Mouse (Mus musculus): ENCODE data around the gene Map3k21.

GRCm38 (mm10) chr8:125956796-125957195 lies 46.5 kb downstream of the Map3k21 start:
- TF ChIP-seq CTCF (IDR thresholded peaks at IDR 0.05; ENCODE audit: low read depth) (no peak), EP300 (IDR thresholded peaks at IDR 0.05; ENCODE audit: low read depth) (no peak)

Data from heart, postnatal 0 days (tissue).